12 mouse cellular contexts compared by ENCODE assay signal in genomic region chr3:153405643-153406042, GRCm38 (mm10).
"Had no signal": no experiment of that assay in that cellular context is flagged by ENCODE, and none has a peak within 500 bp of the region (broad histone marks: within the 10 kb centered on the region; RNA-seq: fewer than 3 reads in every experiment).

No protein-coding gene starts in this region.

- H3K9ac ChIP-seq: limb, embryonic 13.5 days; liver, embryonic 14.5 days; neural tube, embryonic 13.5 days had no signal

- H3K9me3 ChIP-seq: limb, embryonic 13.5 days; neural tube, embryonic 13.5 days had no signal

- H3K27ac ChIP-seq: limb, embryonic 13.5 days; liver, embryonic 14.5 days; neural tube, embryonic 13.5 days had no signal

- DNase-seq: kidney, adult 8-10 months; kidney, postnatal 25 days; left cerebral cortex, postnatal 4 days; lung, adult 18-20 months; retina, postnatal 1 day; right cerebral cortex, postnatal 4 days; spleen, adult 18-20 months; thymus, adult 18-20 months; thymus, postnatal 14 days had no signal

- H3K4me3 ChIP-seq: limb, embryonic 13.5 days; neural tube, embryonic 13.5 days had no signal

- H3K36me3 ChIP-seq: limb, embryonic 13.5 days; neural tube, embryonic 13.5 days had no signal

- H3K27me3 ChIP-seq: limb, embryonic 13.5 days had no signal

- H3K4me2 ChIP-seq: limb, embryonic 13.5 days; neural tube, embryonic 13.5 days had no signal
